Mouse (Mus musculus) erythroblast, embryonic 14.5 days (primary cell): ENCODE measurements around the gene Gm10961.

Source experiments
- GATA1 ChIP-seq: IDR thresholded peaks from 2 replicates; pipeline ENCODE4 v1.6.1; 2012; ENCODE audit warnings: low read length, inconsistent platforms, mixed read lengths
- TAL1 ChIP-seq: IDR thresholded peaks from 3 replicates; pipeline ENCODE4 v1.6.1; 2012; ENCODE audit warnings: low read length, inconsistent platforms, mixed read lengths

- TF ChIP-seq GATA1 (no peak), TAL1 (no peak)
Observed at GRCm38 (mm10) chr3:107607221-107607620, 23.9 kb upstream of the Gm10961 start.
